Mouse (Mus musculus): ENCODE measurements around the gene Tjp1. TPM values are rescaled to one million over a fixed set of nuclear protein-coding genes. Genes with fewer than 3 reads are reported as not detected.

Tjp1 gene
- polyA plus RNA-seq, 1 experiment, result 75.2 TPM

GRCm38 (mm10) chr7:65402516-65402915 is 125.1 kb downstream of the Tjp1 start:
- no peak overlapping the region for H3K4me3 ChIP-seq (ENCODE audit: insufficient read depth, low read length)
- H3K4me1 ChIP-seq (ENCODE audit: control insufficient read depth, insufficient read depth, low read length), result no peaks in the 10 kb centered on the region
- no peak overlapping the region for H3K27ac ChIP-seq (ENCODE audit: insufficient read depth, low read length)
- TF ChIP-seq CTCF (IDR thresholded peaks at IDR 0.05; ENCODE audit: borderline replicate concordance, insufficient read depth, low read length) (no peak), POLR2A (IDR thresholded peaks at IDR 0.05; ENCODE audit: low read depth, low read length) (no peak)

GRCm38 (mm10) chr7:65401622-65402021 is 126.0 kb downstream of the Tjp1 start:
- H3K27ac ChIP-seq (ENCODE audit: insufficient read depth, low read length), result no peak overlapping the region
- H3K4me1 ChIP-seq (ENCODE audit: control insufficient read depth, insufficient read depth, low read length), result no peaks in the 10 kb centered on the region
- no peak overlapping the region for H3K4me3 ChIP-seq (ENCODE audit: insufficient read depth, low read length)
- TF ChIP-seq CTCF (IDR thresholded peaks at IDR 0.05; ENCODE audit: borderline replicate concordance, insufficient read depth, low read length) (no peak), POLR2A (IDR thresholded peaks at IDR 0.05; ENCODE audit: low read depth, low read length) (no peak)

- no peaks in the 10 kb centered on the region for H3K4me1 ChIP-seq (ENCODE audit: control insufficient read depth, insufficient read depth, low read length)
- TF ChIP-seq POLR2A (IDR thresholded peaks at IDR 0.05; ENCODE audit: low read depth, low read length) (no peak), CTCF (IDR thresholded peaks at IDR 0.05; ENCODE audit: borderline replicate concordance, insufficient read depth, low read length) (no peak)
- H3K4me3 ChIP-seq (ENCODE audit: insufficient read depth, low read length), result no peak overlapping the region
- no peak overlapping the region for H3K27ac ChIP-seq (ENCODE audit: insufficient read depth, low read length)
Observed at GRCm38 (mm10) chr7:65395891-65396290, 131.7 kb downstream of the Tjp1 start.

GRCm38 (mm10) chr7:65395166-65395565 is 132.4 kb downstream of the Tjp1 start:
- H3K4me1 ChIP-seq (ENCODE audit: control insufficient read depth, insufficient read depth, low read length), result no peaks in the 10 kb centered on the region
- TF ChIP-seq CTCF (IDR thresholded peaks at IDR 0.05; ENCODE audit: borderline replicate concordance, insufficient read depth, low read length), result no peak
- H3K27ac ChIP-seq (ENCODE audit: insufficient read depth, low read length), result no peak overlapping the region
- no peak overlapping the region for H3K4me3 ChIP-seq (ENCODE audit: insufficient read depth, low read length)

GRCm38 (mm10) chr7:65394672-65395071 is 132.9 kb downstream of the Tjp1 start:
- TF ChIP-seq CTCF (IDR thresholded peaks at IDR 0.05; ENCODE audit: borderline replicate concordance, insufficient read depth, low read length), result no peak
- TF ChIP-seq POLR2A (IDR thresholded peaks at IDR 0.05; ENCODE audit: low read depth, low read length), result no peak
- H3K4me1 ChIP-seq (ENCODE audit: control insufficient read depth, insufficient read depth, low read length), result no peaks in the 10 kb centered on the region
- H3K27ac ChIP-seq (ENCODE audit: insufficient read depth, low read length), result no peak overlapping the region
- no peak overlapping the region for H3K4me3 ChIP-seq (ENCODE audit: insufficient read depth, low read length)

- no peak overlapping the region for H3K27ac ChIP-seq (ENCODE audit: insufficient read depth, low read length)
- H3K4me3 ChIP-seq (ENCODE audit: insufficient read depth, low read length), result no peak overlapping the region
- H3K4me1 ChIP-seq (ENCODE audit: control insufficient read depth, insufficient read depth, low read length), result no peaks in the 10 kb centered on the region
- TF ChIP-seq CTCF (IDR thresholded peaks at IDR 0.05; ENCODE audit: borderline replicate concordance, insufficient read depth, low read length) (no peak), POLR2A (IDR thresholded peaks at IDR 0.05; ENCODE audit: low read depth, low read length) (no peak)
Observed at GRCm38 (mm10) chr7:65393704-65394452, 133.7 kb downstream of the Tjp1 start.

GRCm38 (mm10) chr7:65392986-65393385 is 134.6 kb downstream of the Tjp1 start:
- no peak overlapping the region for H3K4me3 ChIP-seq (ENCODE audit: insufficient read depth, low read length)
- TF ChIP-seq POLR2A (IDR thresholded peaks at IDR 0.05; ENCODE audit: low read depth, low read length), result no peak
- no peaks in the 10 kb centered on the region for H3K4me1 ChIP-seq (ENCODE audit: control insufficient read depth, insufficient read depth, low read length)
- no peak overlapping the region for H3K27ac ChIP-seq (ENCODE audit: insufficient read depth, low read length)

- H3K4me3 ChIP-seq (ENCODE audit: insufficient read depth, low read length), result no peak overlapping the region
- no peak overlapping the region for H3K27ac ChIP-seq (ENCODE audit: insufficient read depth, low read length)
- TF ChIP-seq POLR2A (IDR thresholded peaks at IDR 0.05; ENCODE audit: low read depth, low read length) (no peak), CTCF (IDR thresholded peaks at IDR 0.05; ENCODE audit: borderline replicate concordance, insufficient read depth, low read length) (no peak)
- H3K4me1 ChIP-seq (ENCODE audit: control insufficient read depth, insufficient read depth, low read length), result no peaks in the 10 kb centered on the region
Observed at GRCm38 (mm10) chr7:65389539-65389938, 138.0 kb downstream of the Tjp1 start.

GRCm38 (mm10) chr7:65388243-65389013 is 139.2 kb downstream of the Tjp1 start:
- no peak overlapping the region for H3K27ac ChIP-seq (ENCODE audit: insufficient read depth, low read length)
- TF ChIP-seq POLR2A (IDR thresholded peaks at IDR 0.05; ENCODE audit: low read depth, low read length), result no peak
- TF ChIP-seq CTCF (IDR thresholded peaks at IDR 0.05; ENCODE audit: borderline replicate concordance, insufficient read depth, low read length), result no peak
- no peaks in the 10 kb centered on the region for H3K4me1 ChIP-seq (ENCODE audit: control insufficient read depth, insufficient read depth, low read length)
- H3K4me3 ChIP-seq (ENCODE audit: insufficient read depth, low read length), result no peak overlapping the region

- Histone ChIP-seq H3K27ac (ENCODE audit: insufficient read depth, low read length) (no peak overlapping the region), H3K4me1 (ENCODE audit: control insufficient read depth, insufficient read depth, low read length) (peaks cover 6% of the 10 kb centered on the region; the same call in 1 of the 2 replicates), H3K4me3 (ENCODE audit: insufficient read depth, low read length) (no peak overlapping the region)
- TF ChIP-seq POLR2A (IDR thresholded peaks at IDR 0.05; ENCODE audit: low read depth, low read length) (no peak), CTCF (IDR thresholded peaks at IDR 0.05; ENCODE audit: borderline replicate concordance, insufficient read depth, low read length) (no peak)
Observed at GRCm38 (mm10) chr7:65387560-65388175, 139.9 kb downstream of the Tjp1 start.

All from embryonic fibroblast, embryonic 13.5 days (primary cell).